Mouse (Mus musculus) adrenal gland, postnatal 25 days (tissue): ENCODE data around the gene Trpv2. TPM values are rescaled to one million over a fixed set of nuclear protein-coding genes. Genes with fewer than 3 reads are reported as not detected.
A peak's percentile ranks its signal among the peaks of the same experiment; 100 is the strongest.

Experiments used
- DNase-seq: peaks from one replicate; pipeline ENCODE4 v3.0.0; 2021; ENCODE audit warnings: mixed read lengths
- total RNA-seq: library from RNA; stranded (reverse); gene quantifications from 2 replicates; pipeline ENCODE4 v1.2.3, GENCODE M21; 2021

Trpv2 gene
- total RNA-seq, 1 experiment from 2014 or later = 1.9 TPM

- no peak for DNase-seq
These were observed 56.0 kb downstream of the Trpv2 start for GRCm38 (mm10) chr11:62630225-62630821.

- DNase-seq = no peak
These were observed 56.9 kb downstream of the Trpv2 start for GRCm38 (mm10) chr11:62631138-62631537.

- DNase-seq = no peak
These were observed 61.1 kb downstream of the Trpv2 start for GRCm38 (mm10) chr11:62635406-62635805.

GRCm38 (mm10) chr11:62636105-62636839 is 62.0 kb downstream of the Trpv2 start:
- DNase-seq = no peak

- no peak for DNase-seq
These were observed 62.5 kb downstream of the Trpv2 start for GRCm38 (mm10) chr11:62636840-62637221.

GRCm38 (mm10) chr11:62637401-62637800 is 63.1 kb downstream of the Trpv2 start:
- peak; percentile 51 for DNase-seq

- DNase-seq = peak; percentile 65
These were observed 63.5 kb downstream of the Trpv2 start for GRCm38 (mm10) chr11:62637806-62638205.

- DNase-seq = no peak
These were observed 64.1 kb downstream of the Trpv2 start for GRCm38 (mm10) chr11:62638402-62638801.

- no peak for DNase-seq
These were observed 66.1 kb downstream of the Trpv2 start for GRCm38 (mm10) chr11:62640378-62640777.

GRCm38 (mm10) chr11:62642023-62642844 is 67.9 kb downstream of the Trpv2 start:
- DNase-seq = no peak

GRCm38 (mm10) chr11:62643011-62643631 is 68.8 kb downstream of the Trpv2 start:
- peak; percentile 59 for DNase-seq

- no peak for DNase-seq
These were observed 69.5 kb downstream of the Trpv2 start for GRCm38 (mm10) chr11:62643681-62644363.

GRCm38 (mm10) chr11:62644602-62645336 is 70.5 kb downstream of the Trpv2 start:
- no peak for DNase-seq

- peak; percentile 55 for DNase-seq
These were observed 71.0 kb downstream of the Trpv2 start for GRCm38 (mm10) chr11:62645337-62645675.

GRCm38 (mm10) chr11:62645732-62646494 is 71.6 kb downstream of the Trpv2 start:
- DNase-seq = peak; percentile 49

GRCm38 (mm10) chr11:62646495-62646843 is 72.2 kb downstream of the Trpv2 start:
- no peak for DNase-seq

GRCm38 (mm10) chr11:62646958-62647515 is 72.8 kb downstream of the Trpv2 start:
- no peak for DNase-seq

GRCm38 (mm10) chr11:62647661-62648590 is 73.6 kb downstream of the Trpv2 start, which contains the start of gene Lrrc75a:
Gene Lrrc75a, minus strand, starts transcription at chr11:62648523.
- DNase-seq = peak; percentile 43
